Mouse (Mus musculus): ENCODE results near the gene Peak1.
A peak's percentile ranks its signal among the peaks of the same experiment; 100 is the strongest.

The Peak1 gene

GRCm38 (mm10) chr9:56191498-56192455 is 226.1 kb downstream of the Peak1 start:
- no peak for DNase-seq

GRCm38 (mm10) chr9:56180118-56180781 is 237.6 kb downstream of the Peak1 start:
- DNase-seq, result no peak

- peak; percentile 21 for DNase-seq
Measured at GRCm38 (mm10) chr9:56179416-56180117, 238.3 kb downstream of the Peak1 start.

GRCm38 (mm10) chr9:56177354-56177753 is 240.5 kb downstream of the Peak1 start:
- DNase-seq, result no peak

GRCm38 (mm10) chr9:56175316-56175715 is 242.6 kb downstream of the Peak1 start:
- DNase-seq, result no peak

- no peak for DNase-seq
Measured at GRCm38 (mm10) chr9:56167690-56168089, 250.2 kb downstream of the Peak1 start.

DNA sequence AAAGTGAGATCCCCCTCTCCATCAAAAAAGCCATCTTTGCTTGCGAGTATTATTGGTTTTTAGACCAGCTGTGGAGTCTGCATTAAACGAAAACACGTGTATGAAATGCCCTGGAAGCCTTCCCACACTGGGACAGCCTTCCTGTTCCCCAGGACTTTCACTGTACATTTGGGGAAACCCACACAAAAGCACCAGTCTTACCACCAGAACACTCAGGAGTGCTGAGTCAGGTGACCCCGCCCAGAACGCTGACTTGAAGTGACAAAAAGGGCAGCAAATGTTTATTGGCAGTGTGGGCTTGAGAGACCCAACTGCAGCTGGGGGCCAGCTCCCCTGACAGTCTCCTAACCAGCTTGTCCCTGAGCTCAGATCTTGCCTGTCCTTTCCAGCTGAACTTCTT is 251.7 kb downstream of the Peak1 start:
- peak; percentile 61 for DNase-seq

- no peak for DNase-seq
Measured at GRCm38 (mm10) chr9:56165377-56165776, 252.5 kb downstream of the Peak1 start, which contains the start of gene Tspan3. Tspan3 (minus strand) TSS chr9:56165477.

DNA sequence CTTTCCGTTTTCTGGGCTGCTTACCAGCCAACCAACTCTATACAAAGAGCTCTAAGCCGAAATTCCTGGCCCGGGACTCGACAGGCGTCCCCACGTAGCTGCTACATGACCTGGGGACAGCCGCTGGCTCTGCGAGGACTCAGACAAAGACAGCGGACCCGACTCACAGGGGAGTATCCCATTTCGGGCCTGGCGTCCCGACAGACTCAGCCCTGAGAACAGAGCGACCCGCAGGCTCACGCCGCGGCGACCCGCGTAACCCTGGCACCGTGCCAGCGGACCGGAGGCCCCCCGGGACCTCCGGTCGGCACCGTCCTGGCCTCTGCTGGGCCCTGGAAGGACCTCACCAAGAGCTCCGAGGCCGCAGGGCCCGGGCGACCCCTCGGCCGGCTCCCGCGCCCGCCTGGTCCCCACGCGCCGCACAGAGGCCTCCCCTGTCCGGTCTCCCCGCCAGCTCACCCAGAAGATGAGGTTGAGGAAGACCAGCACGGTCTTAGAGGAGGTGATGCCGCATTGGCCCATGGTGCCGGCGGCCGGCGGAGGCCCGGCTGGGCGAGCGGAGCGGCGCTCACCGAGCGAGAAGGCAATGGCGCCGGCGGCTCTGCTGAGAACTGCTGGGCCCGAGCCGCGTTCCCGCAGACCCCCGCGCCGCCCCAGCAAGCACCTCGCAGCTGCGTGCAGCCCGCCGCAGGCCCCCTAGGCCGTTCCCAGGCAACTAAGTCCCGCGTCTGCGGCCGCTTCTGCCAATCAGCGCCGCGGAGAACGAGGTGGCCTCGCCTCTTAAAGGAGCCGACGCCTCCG is 257.3 kb downstream of the Peak1 start:
- peak; percentile 88 for DNase-seq

- DNase-seq, result no peak
Measured at GRCm38 (mm10) chr9:56159456-56159855, 258.4 kb downstream of the Peak1 start.

- no peak for DNase-seq
Measured at GRCm38 (mm10) chr9:56158077-56158476, 259.8 kb downstream of the Peak1 start.

GRCm38 (mm10) chr9:56154572-56154971 is 263.3 kb downstream of the Peak1 start:
- DNase-seq, result no peak

GRCm38 (mm10) chr9:56152482-56153007 is 265.3 kb downstream of the Peak1 start:
- DNase-seq, result no peak

GRCm38 (mm10) chr9:56151745-56152481 is 266.0 kb downstream of the Peak1 start:
- no peak for DNase-seq
